Mouse (Mus musculus) neural tube, embryonic 11.5 days (tissue): ENCODE measurements around the gene Cyp8b1. TPM values are rescaled to one million over a fixed set of nuclear protein-coding genes. Genes with fewer than 3 reads are reported as not detected.

Experiments
- ATAC-seq: fragments of 200-750 bp; cut with Nextera tagmentation; 2 replicates; pipeline ENCODE4 v1.8.0; 2017; ENCODE audit warnings: moderate number of reproducible peaks, mild to moderate bottlenecking, moderate TSS enrichment, moderate library complexity; ENCODE audit not compliant: insufficient read depth, low FRiP score, low TSS enrichment
- DNase-seq: peaks from one replicate; pipeline ENCODE4 v3.0.0-alpha.2; 2015; ENCODE audit warnings: low spot score
- H3K27ac ChIP-seq: fragments of 300-500 bp; sonication (generic); 2 replicates; pipeline ENCODE4 v1.5.1; 2014; ENCODE audit warnings: low read depth, mild to moderate bottlenecking, low read length
- H3K27me3 ChIP-seq: fragments of 300-500 bp; sonication (generic); 2 replicates; pipeline ENCODE4 v1.6.1; 2014; ENCODE audit warnings: mild to moderate bottlenecking, low read length, mixed read lengths; ENCODE audit not compliant: control insufficient read depth, insufficient read depth
- H3K36me3 ChIP-seq: fragments of 300-500 bp; sonication (generic); 2 replicates; pipeline ENCODE4 v1.6.1; 2014; ENCODE audit warnings: mild to moderate bottlenecking, low read length, moderate library complexity, mixed read lengths; ENCODE audit not compliant: control insufficient read depth, insufficient read depth
- H3K4me1 ChIP-seq: fragments of 300-500 bp; sonication (generic); 2 replicates; pipeline ENCODE4 v1.6.1; 2014; ENCODE audit warnings: low read length, mixed read lengths; ENCODE audit not compliant: control insufficient read depth, insufficient read depth
- H3K4me2 ChIP-seq: fragments of 300-500 bp; sonication (generic); 2 replicates; pipeline ENCODE4 v1.6.1; 2014; ENCODE audit warnings: low read depth, mild to moderate bottlenecking, moderate library complexity
- H3K4me3 ChIP-seq: fragments of 300-500 bp; sonication (generic); 2 replicates; pipeline ENCODE4 v1.5.1; 2014; ENCODE audit warnings: low read depth, low read length
- H3K9ac ChIP-seq: fragments of 300-500 bp; sonication (generic); 2 replicates; pipeline ENCODE4 v1.6.1; 2014; ENCODE audit warnings: mild to moderate bottlenecking, low read length
- H3K9me3 ChIP-seq: fragments of 300-500 bp; sonication (generic); 2 replicates; pipeline ENCODE4 v1.6.1; 2016; ENCODE audit warnings: low read length; ENCODE audit not compliant: control insufficient read depth
- WGBS: fragments of 180-500 bp; shearing (Covaris S2); extraction: QIAGEN DNeasy Blood & Tissue Kit; methylation state at CpG from one replicate; pipeline ENCODE4 v1.1.7; 2014; 5-methylcytosine and 5-hydroxymethylcytosine counted together
- polyA plus RNA-seq: library from polyadenylated mRNA; unstranded; fragments of >200 nt; fragmentation: Nextera tagmentation; extraction: Ambion mirVana; gene quantifications from 2 replicates; pipeline ENCODE4 v1.2.1, GENCODE M21; 2014

The Cyp8b1 gene
- not detected in 2 replicates for polyA plus RNA-seq

GRCm38 (mm10) chr9:121916102-121916501 lies at the start of gene Cyp8b1:
Cyp8b1 (minus strand) TSS chr9:121916305.
- no peak within 1 kb of the TSS for H3K4me3 ChIP-seq
- ATAC-seq: no peak
- H3K9me3 ChIP-seq: no peaks in the 10 kb centered on the region
- no peaks in the 10 kb centered on the region for H3K4me1 ChIP-seq
- WGBS: 82% methylated on average over 8 of the region's 8 CpGs
- H3K9ac ChIP-seq: no peak within 1 kb of the TSS
- H3K36me3 ChIP-seq: no peaks in the 10 kb centered on the region
- no peak for DNase-seq
- no peak within 1 kb of the TSS for H3K4me2 ChIP-seq
- H3K27me3 ChIP-seq: no peaks in the 10 kb centered on the region
- no peak within 1 kb of the TSS for H3K27ac ChIP-seq

GRCm38 (mm10) chr9:121964941-121965340 lies 48.8 kb upstream of the Cyp8b1 start:
- no peaks in the 10 kb centered on the region for H3K36me3 ChIP-seq
- ATAC-seq: no peak
- DNase-seq: no peak
- H3K9ac ChIP-seq: no peak overlapping the region
- no peaks in the 10 kb centered on the region for H3K27me3 ChIP-seq
- no peak overlapping the region for H3K27ac ChIP-seq
- H3K4me2 ChIP-seq: no peak overlapping the region
- WGBS: 88% methylated on average over 7 of the region's 7 CpGs
- no peaks in the 10 kb centered on the region for H3K4me1 ChIP-seq
- no peaks in the 10 kb centered on the region for H3K9me3 ChIP-seq
- no peak overlapping the region for H3K4me3 ChIP-seq

GRCm38 (mm10) chr9:121959966-121960635 lies 44.0 kb upstream of the Cyp8b1 start:
- H3K27ac ChIP-seq: no peak overlapping the region

GRCm38 (mm10) chr9:121952596-121952995 lies 36.5 kb upstream of the Cyp8b1 start:
- Histone ChIP-seq H3K4me2 (no peak overlapping the region), H3K9ac (no peak overlapping the region), H3K27ac (no peak overlapping the region), H3K4me1 (no peaks in the 10 kb centered on the region; the same call in 1 of the 2 replicates), H3K9me3 (no peaks in the 10 kb centered on the region), H3K36me3 (no peaks in the 10 kb centered on the region), H3K27me3 (no peaks in the 10 kb centered on the region), H3K4me3 (no peak overlapping the region)
- no peak for ATAC-seq
- 89% methylated on average over 6 of the region's 6 CpGs for WGBS
- no peak for DNase-seq

More at GRCm38 (mm10) chr9:121959966-121960635, 44.0 kb upstream of the Cyp8b1 start:
- no peak overlapping the region for H3K9ac ChIP-seq
- no peaks in the 10 kb centered on the region for H3K4me1 ChIP-seq
- no peak overlapping the region for H3K4me2 ChIP-seq
- H3K27me3 ChIP-seq: no peaks in the 10 kb centered on the region
- ATAC-seq (no peak), DNase-seq (no peak)
- H3K36me3 ChIP-seq: no peaks in the 10 kb centered on the region
- H3K4me3 ChIP-seq: no peak overlapping the region
- 54% methylated on average over 7 of the region's 7 CpGs for WGBS
- no peaks in the 10 kb centered on the region for H3K9me3 ChIP-seq

- no peaks in the 10 kb centered on the region for H3K36me3 ChIP-seq
- H3K4me3 ChIP-seq: no peak overlapping the region
- H3K9ac ChIP-seq: peak overlapping the region; percentile 22; the same call in 1 of the 2 replicates
- DNase-seq (no peak), ATAC-seq (0 out of 2 replicates have a peak, but pooled peaks have one; percentile 13)
- no peak overlapping the region for H3K4me2 ChIP-seq
- no peaks in the 10 kb centered on the region for H3K27me3 ChIP-seq
- no peak overlapping the region for H3K27ac ChIP-seq
- H3K4me1 ChIP-seq: no peaks in the 10 kb centered on the region; the same call in 1 of the 2 replicates
- H3K9me3 ChIP-seq: no peaks in the 10 kb centered on the region
- WGBS: 50% methylated on average over 4 of the region's 4 CpGs
Measured at GRCm38 (mm10) chr9:121951114-121951423, 35.0 kb upstream of the Cyp8b1 start.

- no peak within 1 kb of the TSS for H3K4me2 ChIP-seq
- no peak within 1 kb of the TSS for H3K4me3 ChIP-seq
- no peak within 1 kb of the TSS for H3K27ac ChIP-seq
- no peaks in the 10 kb centered on the region for H3K36me3 ChIP-seq
- H3K27me3 ChIP-seq: no peaks in the 10 kb centered on the region
- 14% methylated on average over 14 of the region's 14 CpGs for WGBS
- DNase-seq (peak; percentile 29), ATAC-seq (0 out of 2 replicates have a peak, but pooled peaks have one; percentile 41)
- peak within 1 kb of the TSS; percentile 22; the same call in 1 of the 2 replicates for H3K9ac ChIP-seq
- H3K9me3 ChIP-seq: no peaks in the 10 kb centered on the region
- no peaks in the 10 kb centered on the region; the same call in 1 of the 2 replicates for H3K4me1 ChIP-seq
Measured at GRCm38 (mm10) chr9:121950418-121951113, 34.5 kb upstream of the Cyp8b1 start, which contains the start of gene Fam198a. Fam198a (plus strand) TSS chr9:121950988.

- H3K27me3 ChIP-seq: no peaks in the 10 kb centered on the region
- 91% methylated on average over 4 of the region's 4 CpGs for WGBS
- H3K4me3 ChIP-seq: no peak overlapping the region
- no peak overlapping the region for H3K4me2 ChIP-seq
- ATAC-seq: no peak
- no peak overlapping the region for H3K9ac ChIP-seq
- H3K9me3 ChIP-seq: no peaks in the 10 kb centered on the region
- H3K36me3 ChIP-seq: no peaks in the 10 kb centered on the region
- no peak for DNase-seq
- no peaks in the 10 kb centered on the region; the same call in 1 of the 2 replicates for H3K4me1 ChIP-seq
- no peak overlapping the region for H3K27ac ChIP-seq
Measured at GRCm38 (mm10) chr9:121948431-121948830, 32.3 kb upstream of the Cyp8b1 start.

- H3K4me2 ChIP-seq: no peak overlapping the region
- WGBS: 19% methylated on average over 4 of the region's 4 CpGs
- no peaks in the 10 kb centered on the region for H3K9me3 ChIP-seq
- H3K27me3 ChIP-seq: no peaks in the 10 kb centered on the region
- no peak overlapping the region for H3K27ac ChIP-seq
- DNase-seq (peak; percentile 62), ATAC-seq (no peak)
- H3K4me1 ChIP-seq: no peaks in the 10 kb centered on the region; the same call in 1 of the 2 replicates
- H3K9ac ChIP-seq: no peak overlapping the region
- no peaks in the 10 kb centered on the region for H3K36me3 ChIP-seq
- no peak overlapping the region for H3K4me3 ChIP-seq
Measured at GRCm38 (mm10) chr9:121947784-121948183, 31.7 kb upstream of the Cyp8b1 start.
